Mouse (Mus musculus): ENCODE results near the gene Rbm47. TPM values are rescaled to one million over a fixed set of nuclear protein-coding genes. Genes with fewer than 3 reads are reported as not detected.
"Not testable (repeated sequence)": the region's sequence is repeated elsewhere in the genome, so short reads cannot be mapped to it uniquely, and the experiment has no call there.

The Rbm47 gene
- polyA plus RNA-seq, 1 experiment from 2014 or later, result 1.2 TPM

GRCm38 (mm10) chr5:66190481-66191184, 17.7 kb upstream of the Rbm47 start:
- Histone ChIP-seq H3K4me1 (no peaks in the 10 kb centered on the region), H3K9me3 (replicated peaks) (no peaks in the 10 kb centered on the region), H3K27ac (replicated peaks) (no peak overlapping the region), H3K4me2 (no peak overlapping the region), H3K4me3 (replicated peaks) (no peak overlapping the region), H3K9ac (replicated peaks) (no peak overlapping the region), H3K36me3 (no peaks in the 10 kb centered on the region), H3K27me3 (replicated peaks) (no peaks in the 10 kb centered on the region)
- 86% methylated on average over 16 of the region's 16 CpGs for WGBS
- no peak for ATAC-seq (ENCODE audit: low FRiP score)

- not testable (repeated sequence) for H3K9me3 ChIP-seq (replicated peaks); H3K9ac ChIP-seq (replicated peaks); ATAC-seq (ENCODE audit: low FRiP score); H3K36me3 ChIP-seq; H3K4me3 ChIP-seq (replicated peaks); H3K27me3 ChIP-seq (replicated peaks); H3K27ac ChIP-seq (replicated peaks); H3K4me2 ChIP-seq; H3K4me1 ChIP-seq
- WGBS, result 88% methylated on average over 6 of the region's 7 CpGs
These were observed 15.7 kb upstream of the Rbm47 start for GRCm38 (mm10) chr5:66188591-66188990.

- Histone ChIP-seq H3K4me3 (replicated peaks) (no peak overlapping the region), H3K27ac (replicated peaks) (no peak overlapping the region), H3K9me3 (replicated peaks) (no peaks in the 10 kb centered on the region), H3K4me1 (no peaks in the 10 kb centered on the region), H3K4me2 (no peak overlapping the region), H3K36me3 (no peaks in the 10 kb centered on the region), H3K27me3 (replicated peaks) (no peaks in the 10 kb centered on the region), H3K9ac (replicated peaks) (no peak overlapping the region)
- 72% methylated on average over 3 of the region's 3 CpGs for WGBS
- ATAC-seq (ENCODE audit: low FRiP score), result no peak
These were observed 9.2 kb upstream of the Rbm47 start for GRCm38 (mm10) chr5:66182156-66182555.

GRCm38 (mm10) chr5:66174160-66174837, 1.4 kb upstream of the Rbm47 start:
- peak overlapping the region; percentile 32 for H3K4me2 ChIP-seq

GRCm38 (mm10) chr5:66170591-66170990, 2.3 kb downstream of the Rbm47 start:
- H3K36me3 ChIP-seq, result no peaks in the 10 kb centered on the region
- no peaks in the 10 kb centered on the region for H3K27me3 ChIP-seq (replicated peaks)
- no peak overlapping the region for H3K27ac ChIP-seq (replicated peaks)
- H3K4me3 ChIP-seq (replicated peaks), result no peak overlapping the region
- H3K4me1 ChIP-seq, result no peaks in the 10 kb centered on the region
- 90% methylated on average over 9 of the region's 9 CpGs for WGBS
- no peaks in the 10 kb centered on the region for H3K9me3 ChIP-seq (replicated peaks)
- no peak overlapping the region for H3K9ac ChIP-seq (replicated peaks)
- no peak overlapping the region for H3K4me2 ChIP-seq
- no peak for ATAC-seq (ENCODE audit: low FRiP score)

More at GRCm38 (mm10) chr5:66174160-66174837, 1.4 kb upstream of the Rbm47 start:
- ATAC-seq (ENCODE audit: low FRiP score), result peak; percentile 41; the same call in 1 of the 2 replicates
- Histone ChIP-seq H3K9ac (replicated peaks) (no peak overlapping the region), H3K9me3 (replicated peaks) (no peaks in the 10 kb centered on the region), H3K4me3 (replicated peaks) (no peak overlapping the region), H3K36me3 (no peaks in the 10 kb centered on the region), H3K27ac (replicated peaks) (no peak overlapping the region), H3K4me1 (no peaks in the 10 kb centered on the region), H3K27me3 (replicated peaks) (no peaks in the 10 kb centered on the region)
- 58% methylated on average over 23 of the region's 23 CpGs for WGBS

GRCm38 (mm10) chr5:66169099-66169485, 3.8 kb downstream of the Rbm47 start:
- H3K9ac ChIP-seq (replicated peaks), result no peak overlapping the region
- no peaks in the 10 kb centered on the region for H3K9me3 ChIP-seq (replicated peaks)
- H3K4me2 ChIP-seq, result no peak overlapping the region
- no peaks in the 10 kb centered on the region for H3K36me3 ChIP-seq
- no peaks in the 10 kb centered on the region for H3K4me1 ChIP-seq
- ATAC-seq (ENCODE audit: low FRiP score), result no peak
- WGBS, result 92% methylated on average over 2 of the region's 2 CpGs
- H3K27ac ChIP-seq (replicated peaks), result no peak overlapping the region
- H3K4me3 ChIP-seq (replicated peaks), result no peak overlapping the region
- no peaks in the 10 kb centered on the region for H3K27me3 ChIP-seq (replicated peaks)

GRCm38 (mm10) chr5:66168462-66169098, 4.3 kb downstream of the Rbm47 start:
- Histone ChIP-seq H3K9me3 (replicated peaks) (no peaks in the 10 kb centered on the region), H3K36me3 (no peaks in the 10 kb centered on the region), H3K27me3 (replicated peaks) (no peaks in the 10 kb centered on the region), H3K4me1 (no peaks in the 10 kb centered on the region), H3K27ac (replicated peaks) (no peak overlapping the region), H3K9ac (replicated peaks) (no peak overlapping the region), H3K4me2 (no peak overlapping the region), H3K4me3 (replicated peaks) (no peak overlapping the region)
- WGBS, result 88% methylated on average over 8 of the region's 8 CpGs
- no peak for ATAC-seq (ENCODE audit: low FRiP score)

GRCm38 (mm10) chr5:66166931-66167330, 6.0 kb downstream of the Rbm47 start:
- Histone ChIP-seq H3K4me3 (replicated peaks) (no peak overlapping the region), H3K4me1 (no peaks in the 10 kb centered on the region), H3K9me3 (replicated peaks) (no peaks in the 10 kb centered on the region), H3K27me3 (replicated peaks) (no peaks in the 10 kb centered on the region), H3K36me3 (no peaks in the 10 kb centered on the region), H3K9ac (replicated peaks) (no peak overlapping the region), H3K4me2 (no peak overlapping the region), H3K27ac (replicated peaks) (no peak overlapping the region)
- ATAC-seq (ENCODE audit: low FRiP score), result no peak
- 79% methylated on average over 5 of the region's 5 CpGs for WGBS

- WGBS, result 78% methylated on average over 4 of the region's 4 CpGs
- Histone ChIP-seq H3K4me1 (no peaks in the 10 kb centered on the region), H3K27ac (replicated peaks) (no peak overlapping the region), H3K36me3 (no peaks in the 10 kb centered on the region), H3K9me3 (replicated peaks) (no peaks in the 10 kb centered on the region), H3K27me3 (replicated peaks) (no peaks in the 10 kb centered on the region), H3K9ac (replicated peaks) (no peak overlapping the region), H3K4me2 (no peak overlapping the region), H3K4me3 (replicated peaks) (no peak overlapping the region)
- ATAC-seq (ENCODE audit: low FRiP score), result no peak
These were observed 6.7 kb downstream of the Rbm47 start for GRCm38 (mm10) chr5:66166193-66166629.

- H3K4me1 ChIP-seq, result no peaks in the 10 kb centered on the region
- no peak overlapping the region for H3K4me2 ChIP-seq
- no peaks in the 10 kb centered on the region for H3K27me3 ChIP-seq (replicated peaks)
- H3K36me3 ChIP-seq, result no peaks in the 10 kb centered on the region
- no peaks in the 10 kb centered on the region for H3K9me3 ChIP-seq (replicated peaks)
- WGBS, result 90% methylated on average over 8 of the region's 8 CpGs
- no peak overlapping the region for H3K4me3 ChIP-seq (replicated peaks)
- H3K9ac ChIP-seq (replicated peaks), result no peak overlapping the region
- no peak for ATAC-seq (ENCODE audit: low FRiP score)
- H3K27ac ChIP-seq (replicated peaks), result no peak overlapping the region
These were observed 7.2 kb downstream of the Rbm47 start for GRCm38 (mm10) chr5:66165748-66166147.

- H3K9me3 ChIP-seq (replicated peaks), result no peaks in the 10 kb centered on the region
- no peak overlapping the region for H3K27ac ChIP-seq (replicated peaks)
- 34% methylated on average over 9 of the region's 9 CpGs for WGBS
- peaks cover 3% of the 10 kb centered on the region; the same call in 1 of the 2 replicates for H3K4me1 ChIP-seq
- H3K4me2 ChIP-seq, result no peak overlapping the region
- H3K4me3 ChIP-seq (replicated peaks), result no peak overlapping the region
- no peak for ATAC-seq (ENCODE audit: low FRiP score)
- H3K27me3 ChIP-seq (replicated peaks), result peaks cover 19% of the 10 kb centered on the region
- H3K9ac ChIP-seq (replicated peaks), result no peak overlapping the region
- H3K36me3 ChIP-seq, result no peaks in the 10 kb centered on the region
These were observed 16.4 kb downstream of the Rbm47 start for GRCm38 (mm10) chr5:66156431-66156962.

All from neural tube, embryonic 15.5 days (tissue).